Mouse (Mus musculus): ENCODE measurements at regions not wholly inside any gene's neighbourhood (a gene's known extent, or its start where the extent isn't known, plus 50 kb on each side); places are given as distances from the start of the nearest gene placed in this dataset.
A peak's percentile ranks its signal among the peaks of the same experiment; 100 is the strongest.

- DNase-seq (ENCODE audit: low read depth, low spot score): no peak
These were observed 647.5 kb downstream of the Kcnj3 start for GRCm38 (mm10) chr2:56083226-56083625.

GRCm38 (mm10) chr2:56109531-56109930 lies 673.8 kb downstream of the Kcnj3 start:
- DNase-seq (ENCODE audit: low read depth, low spot score): peak; percentile 25

GRCm38 (mm10) chr2:56109975-56110374 lies 674.2 kb downstream of the Kcnj3 start:
- DNase-seq (ENCODE audit: low read depth, low spot score): no peak

- peak; percentile 55 for DNase-seq (ENCODE audit: low read depth, low spot score)
These were observed 678.7 kb downstream of the Kcnj3 start for GRCm38 (mm10) chr2:56114469-56114868.

GRCm38 (mm10) chr2:56119368-56119767 lies 683.6 kb downstream of the Kcnj3 start:
- DNase-seq (ENCODE audit: low read depth, low spot score): peak; percentile 23

- DNase-seq (ENCODE audit: low read depth, low spot score): no peak
These were observed 711.4 kb downstream of the Kcnj3 start for GRCm38 (mm10) chr2:56147107-56147615.

GRCm38 (mm10) chr2:56196449-56196848 lies 760.7 kb downstream of the Kcnj3 start:
- no peak for DNase-seq (ENCODE audit: low read depth, low spot score)

GRCm38 (mm10) chr2:56227476-56227875 lies 791.7 kb downstream of the Kcnj3 start:
- DNase-seq (ENCODE audit: low read depth, low spot score): no peak

GRCm38 (mm10) chr2:56233042-56233441 lies 797.3 kb downstream of the Kcnj3 start:
- DNase-seq (ENCODE audit: low read depth, low spot score): no peak

- no peak for DNase-seq (ENCODE audit: low read depth, low spot score)
These were observed 821.5 kb downstream of the Kcnj3 start for GRCm38 (mm10) chr2:56257044-56257954.

GRCm38 (mm10) chr2:56304920-56305319 lies 818.9 kb downstream of the Nr4a2 start:
- DNase-seq (ENCODE audit: low read depth, low spot score): no peak

GRCm38 (mm10) chr2:56321692-56322091 lies 802.1 kb downstream of the Nr4a2 start:
- peak; percentile 7 for DNase-seq (ENCODE audit: low read depth, low spot score)

GRCm38 (mm10) chr2:56322508-56322907 lies 801.3 kb downstream of the Nr4a2 start:
- no peak for DNase-seq (ENCODE audit: low read depth, low spot score)

- peak; percentile 12 for DNase-seq (ENCODE audit: low read depth, low spot score)
These were observed 787.8 kb downstream of the Nr4a2 start for GRCm38 (mm10) chr2:56335974-56336373.

- DNase-seq (ENCODE audit: low read depth, low spot score): no peak
These were observed 759.7 kb downstream of the Nr4a2 start for GRCm38 (mm10) chr2:56364065-56364464.

Measured in mesoderm, embryonic 11.5 days (tissue).